Mouse (Mus musculus) frontal cortex, postnatal 25 days (tissue): ENCODE results near the gene Ppm1m.
"Not testable (repeated sequence)": the region's sequence is repeated elsewhere in the genome, so short reads cannot be mapped to it uniquely, and the experiment has no call there.

Experiments
- DNase-seq, 2 experiments: peaks; one replicate each; pipeline ENCODE4 v3.0.0; 2022; ENCODE audit warnings: low spot score in 2 of 2

The Ppm1m gene

DNA sequence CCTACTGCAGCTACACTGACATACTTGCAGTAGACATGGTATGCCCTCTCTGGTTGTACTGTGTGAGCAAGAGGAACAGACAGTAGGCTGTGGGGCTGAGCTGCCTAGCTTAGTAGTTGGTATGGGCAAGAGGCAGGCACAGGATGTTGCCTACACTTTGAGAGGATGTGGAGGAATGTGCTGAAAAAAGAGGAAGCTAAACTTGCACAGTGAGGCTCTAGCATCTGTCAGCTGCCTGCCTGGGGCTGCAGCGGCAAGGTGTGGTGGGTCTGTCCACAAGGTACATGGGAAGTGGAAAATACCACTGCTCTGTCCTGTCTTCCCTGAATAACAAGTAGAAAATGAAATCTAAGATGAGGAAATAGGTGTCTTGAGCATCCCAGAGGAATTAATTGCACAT lies 6.5 kb downstream of the Ppm1m start:
- DNase-seq, result no peak

DNA sequence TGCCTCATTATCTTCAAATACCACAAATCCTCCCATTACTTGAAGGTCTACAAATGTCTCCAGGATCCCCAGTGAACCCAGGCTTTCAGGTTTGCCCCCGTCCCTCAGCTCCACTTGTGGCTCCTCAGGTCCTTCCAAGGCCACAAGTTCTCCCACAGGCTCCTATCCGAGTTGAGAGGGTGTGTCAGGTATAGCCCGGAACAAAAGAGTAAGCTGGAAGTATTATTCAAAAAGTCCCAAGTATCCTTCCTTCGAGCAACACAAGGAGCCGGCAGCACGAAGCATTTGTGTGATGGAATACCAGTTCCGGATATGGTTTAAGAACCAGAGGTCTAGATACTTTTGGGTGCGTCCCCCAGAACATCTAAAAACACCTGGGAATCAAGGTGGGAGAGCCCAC lies 7.5 kb downstream of the Ppm1m start:
- DNase-seq, result no peak

DNA sequence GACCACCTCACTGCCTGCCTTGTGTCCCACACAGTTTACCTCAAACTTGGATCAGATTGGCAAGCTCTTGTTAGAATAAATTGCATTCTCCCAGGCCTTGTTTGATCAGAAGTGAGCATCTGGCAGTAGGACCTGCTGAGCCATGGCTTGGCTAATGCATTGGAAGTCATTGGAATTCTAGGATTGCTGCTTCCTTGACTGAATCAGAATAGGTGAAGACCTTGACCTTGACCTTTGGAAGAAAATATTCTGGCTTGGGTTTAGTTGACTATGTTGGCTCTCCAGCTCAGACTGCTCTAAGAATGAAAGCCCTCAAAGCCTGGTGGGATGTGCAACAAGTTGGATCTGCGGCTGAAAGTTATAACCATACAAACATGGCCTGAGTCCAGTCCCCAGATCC lies 8.2 kb downstream of the Ppm1m start:
- DNase-seq, result no peak

DNA sequence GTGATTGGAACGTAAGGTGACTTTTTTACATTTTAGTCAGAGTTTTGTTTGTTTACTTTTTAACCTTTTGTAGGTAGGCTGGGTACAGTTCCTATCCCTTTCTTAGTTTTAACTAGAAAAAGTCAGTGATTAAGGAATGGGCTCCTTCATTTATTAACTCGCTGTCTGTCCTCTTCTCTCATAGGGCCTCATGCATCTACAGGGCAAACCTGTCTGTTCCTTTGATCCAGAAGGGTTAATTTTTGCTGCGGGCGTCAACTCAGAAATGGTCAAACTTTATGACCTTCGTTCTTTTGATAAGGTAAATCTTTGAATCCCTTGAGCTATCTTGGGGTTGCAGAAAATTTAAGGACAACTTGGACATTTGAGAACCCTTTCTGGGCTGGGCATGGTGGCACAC lies 15.6 kb downstream of the Ppm1m start:
- no peak for DNase-seq

DNA sequence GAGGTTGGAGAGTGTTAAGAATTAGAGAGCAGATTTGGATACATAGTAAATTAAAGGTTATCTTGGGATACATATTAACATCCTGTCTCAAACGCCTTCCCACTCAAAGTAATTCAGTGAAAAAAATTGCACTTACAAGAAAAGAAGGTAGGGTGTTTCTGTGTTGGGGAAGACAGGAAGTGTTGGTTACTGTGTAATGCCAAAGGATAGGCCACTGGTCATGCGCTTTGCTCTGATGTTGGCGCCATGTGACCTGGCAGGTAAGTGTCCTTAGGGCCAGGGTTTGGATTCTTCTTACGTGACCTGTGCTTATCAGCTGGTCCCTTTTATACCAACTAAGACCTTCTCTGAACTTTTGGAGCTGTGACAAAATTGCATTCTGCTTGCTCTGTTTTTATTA lies 17.4 kb downstream of the Ppm1m start:
- no peak for DNase-seq

DNA sequence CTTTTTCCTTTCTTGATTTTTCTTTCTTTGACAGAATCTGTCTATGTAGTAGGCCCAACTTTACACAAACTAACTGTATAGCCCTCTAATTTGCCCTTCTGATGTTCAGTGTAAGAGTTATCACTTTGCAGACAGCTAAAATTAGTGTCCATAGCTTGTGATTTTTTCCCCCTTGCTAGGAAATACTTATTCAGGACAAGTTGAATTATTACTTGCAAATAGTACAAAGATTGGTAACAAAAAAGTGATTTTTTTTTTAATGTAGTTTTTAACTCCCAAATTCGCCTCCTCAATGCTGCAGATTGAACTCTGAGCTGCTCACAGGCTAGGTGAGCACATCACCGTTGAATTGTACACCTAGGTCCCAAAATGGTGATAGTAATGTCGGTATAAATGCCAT lies 19.6 kb downstream of the Ppm1m start:
- DNase-seq, result no peak

DNA sequence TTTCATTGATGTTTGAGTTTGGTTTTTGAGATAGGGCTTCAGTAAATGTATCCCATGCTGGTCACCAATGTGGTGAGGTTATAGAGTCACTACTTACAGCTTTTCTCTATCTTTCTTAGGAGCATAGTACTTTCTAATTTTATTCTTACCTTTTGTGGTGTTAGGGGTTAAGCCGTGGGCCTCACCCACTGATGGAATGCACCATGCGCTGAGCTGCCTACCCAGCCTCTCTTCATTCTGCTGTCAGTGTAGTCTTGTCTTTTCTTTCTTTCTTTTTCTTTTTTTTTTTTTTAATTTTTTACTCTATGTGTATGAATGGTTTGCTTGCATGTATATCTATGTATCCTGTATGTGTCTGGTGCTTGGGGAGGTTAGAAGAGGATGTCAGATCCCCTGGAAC lies 20.1 kb downstream of the Ppm1m start:
- DNase-seq, result no peak

DNA sequence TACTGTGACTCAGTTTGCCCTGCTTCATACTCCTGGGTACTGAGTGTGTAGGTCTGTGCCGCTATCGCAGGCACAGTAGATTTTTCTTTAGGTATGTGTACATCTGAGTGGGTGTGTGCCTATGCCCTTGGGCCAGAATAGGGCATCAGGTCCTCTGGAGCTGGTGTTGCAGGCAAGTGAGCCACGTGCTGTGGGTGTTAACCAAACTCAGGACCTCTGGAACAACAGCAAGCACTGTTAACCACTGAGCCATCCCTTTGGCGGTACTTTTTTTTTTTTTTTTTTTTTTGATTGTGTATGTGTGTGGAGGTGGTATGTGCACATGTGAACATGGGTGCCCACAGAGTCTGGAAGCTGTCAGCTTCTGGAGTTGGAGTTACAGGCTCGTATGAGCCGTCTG lies 21.7 kb downstream of the Ppm1m start:
- no peak for DNase-seq

DNA sequence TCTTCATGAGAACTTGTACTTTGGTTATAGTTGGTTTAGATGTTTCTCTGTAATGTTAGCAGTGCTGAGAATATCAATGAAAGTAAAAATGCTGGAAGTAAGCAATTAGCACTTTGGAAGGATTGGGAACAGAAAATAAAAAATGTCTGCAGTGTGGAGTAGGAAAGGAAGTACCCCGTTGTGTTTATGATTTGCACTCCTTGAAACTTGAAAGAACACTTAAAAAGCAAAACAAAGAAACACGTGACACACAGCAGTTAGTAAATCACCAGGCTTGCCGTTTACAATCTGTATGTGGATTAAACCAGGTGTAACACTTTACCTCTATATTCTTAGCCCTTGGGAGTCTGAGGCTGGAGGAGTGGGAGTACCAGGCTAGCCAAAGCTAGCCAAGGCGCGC lies 22.8 kb downstream of the Ppm1m start:
- DNase-seq, result no peak

DNA sequence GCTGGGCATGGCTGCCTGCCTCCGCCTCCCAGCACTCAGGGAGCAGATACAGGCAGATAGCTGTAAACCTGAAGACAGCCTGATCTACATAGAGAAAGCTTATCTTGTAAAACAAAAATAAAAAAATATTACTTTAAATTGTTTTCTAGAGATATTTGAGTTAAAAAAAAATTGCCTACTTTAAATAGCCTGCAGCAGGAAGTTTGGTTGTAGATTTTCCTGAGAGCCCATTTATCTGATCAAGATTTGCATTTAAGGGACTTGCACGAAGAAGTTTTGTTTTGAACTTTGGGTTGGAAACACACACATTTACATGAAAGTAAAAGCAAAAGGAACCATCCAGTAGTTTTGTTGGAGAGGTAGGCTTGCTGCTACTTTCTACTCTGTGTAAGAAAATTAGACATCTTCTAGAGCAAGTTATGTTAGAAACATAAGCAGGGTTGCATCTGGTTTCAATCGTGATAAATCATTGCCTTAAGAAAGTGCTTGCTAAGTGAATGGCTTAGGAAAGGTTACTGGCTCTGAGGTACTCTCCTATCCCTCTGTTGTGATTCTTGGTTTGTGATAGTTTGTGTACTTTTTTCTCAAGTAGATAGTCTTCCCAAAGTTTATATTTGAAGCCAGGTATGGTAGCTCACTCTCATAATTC lies 23.9 kb downstream of the Ppm1m start:
- DNase-seq, result no peak

DNA sequence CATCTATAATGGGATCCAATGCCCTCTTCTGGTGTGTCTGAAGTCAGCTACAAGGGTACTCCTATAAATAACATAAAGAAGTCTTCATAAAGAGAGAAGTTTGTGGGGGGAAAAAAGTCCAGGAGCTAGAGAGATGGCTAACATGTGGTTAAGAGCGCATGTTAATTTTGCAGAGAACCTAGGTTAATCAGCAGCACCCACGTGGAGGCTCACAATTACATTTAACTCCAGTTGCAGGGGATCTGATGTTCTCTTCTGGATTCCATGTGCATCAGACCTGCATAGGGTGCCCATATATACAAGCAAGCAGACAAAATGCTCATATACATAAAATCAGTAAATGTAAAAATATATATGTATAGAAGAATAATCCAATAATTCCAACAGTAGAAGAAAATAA lies 26.2 kb downstream of the Ppm1m start:
- no peak for DNase-seq

DNA sequence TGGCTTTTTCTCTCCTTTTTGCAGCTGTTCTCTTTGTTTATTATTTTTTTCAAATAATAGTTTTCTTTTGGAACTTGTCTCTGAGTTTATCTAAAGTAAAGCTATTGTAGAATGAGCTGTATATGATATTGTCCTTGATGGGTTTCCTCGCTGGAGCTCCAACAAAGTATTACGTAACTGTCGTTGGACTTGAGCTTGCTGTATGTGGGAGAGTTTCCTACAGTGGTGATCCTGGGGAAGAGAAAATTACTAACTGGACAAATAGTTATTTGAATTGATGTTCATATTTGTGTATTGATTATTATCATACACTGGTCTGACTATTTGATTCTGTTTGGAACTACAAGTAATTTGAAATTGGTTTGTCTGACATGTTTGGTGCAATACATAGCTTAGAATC lies 27.0 kb downstream of the Ppm1m start:
- DNase-seq, result no peak

DNA sequence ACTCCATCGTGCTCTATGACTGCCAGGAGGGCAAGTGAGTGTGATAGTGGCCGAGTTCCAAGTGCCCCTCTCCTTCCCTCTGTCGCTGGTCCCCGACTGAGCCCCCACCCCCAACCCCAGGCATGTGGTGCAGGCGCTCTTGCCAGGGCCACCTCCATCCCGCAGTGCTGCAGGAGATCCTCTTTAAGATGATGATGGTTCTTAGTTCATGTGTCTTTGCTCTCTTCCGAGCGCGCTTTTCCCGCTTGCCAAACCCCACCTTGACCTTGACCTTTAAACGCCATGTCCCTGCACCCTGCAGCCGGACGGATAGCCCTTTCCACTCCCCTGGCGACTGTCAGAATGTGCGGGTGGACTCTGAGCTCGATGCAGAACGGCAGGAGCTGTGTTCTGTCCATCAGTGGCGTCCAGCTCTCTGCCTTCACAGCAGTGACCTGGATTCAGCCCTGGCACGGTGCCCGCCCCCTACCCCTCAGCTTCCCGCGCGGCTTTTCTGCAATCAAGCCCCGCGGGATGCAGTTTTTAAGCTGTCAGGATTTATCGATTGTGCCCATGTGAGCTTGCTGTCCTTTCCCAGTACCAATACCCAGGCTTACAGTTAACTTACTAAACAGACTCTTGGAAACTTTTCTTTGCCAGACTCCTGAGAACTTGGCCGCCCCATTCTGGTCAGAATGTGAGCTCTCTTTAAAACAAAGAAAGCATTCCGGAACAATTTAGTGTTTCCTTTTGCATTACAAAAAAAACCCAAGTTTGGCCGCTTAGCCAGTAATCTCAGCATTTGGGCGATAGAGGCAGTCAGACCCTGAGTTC lies 28.0 kb downstream of the Ppm1m start:
- peak; percentile 37 to 52 for DNase-seq

DNA sequence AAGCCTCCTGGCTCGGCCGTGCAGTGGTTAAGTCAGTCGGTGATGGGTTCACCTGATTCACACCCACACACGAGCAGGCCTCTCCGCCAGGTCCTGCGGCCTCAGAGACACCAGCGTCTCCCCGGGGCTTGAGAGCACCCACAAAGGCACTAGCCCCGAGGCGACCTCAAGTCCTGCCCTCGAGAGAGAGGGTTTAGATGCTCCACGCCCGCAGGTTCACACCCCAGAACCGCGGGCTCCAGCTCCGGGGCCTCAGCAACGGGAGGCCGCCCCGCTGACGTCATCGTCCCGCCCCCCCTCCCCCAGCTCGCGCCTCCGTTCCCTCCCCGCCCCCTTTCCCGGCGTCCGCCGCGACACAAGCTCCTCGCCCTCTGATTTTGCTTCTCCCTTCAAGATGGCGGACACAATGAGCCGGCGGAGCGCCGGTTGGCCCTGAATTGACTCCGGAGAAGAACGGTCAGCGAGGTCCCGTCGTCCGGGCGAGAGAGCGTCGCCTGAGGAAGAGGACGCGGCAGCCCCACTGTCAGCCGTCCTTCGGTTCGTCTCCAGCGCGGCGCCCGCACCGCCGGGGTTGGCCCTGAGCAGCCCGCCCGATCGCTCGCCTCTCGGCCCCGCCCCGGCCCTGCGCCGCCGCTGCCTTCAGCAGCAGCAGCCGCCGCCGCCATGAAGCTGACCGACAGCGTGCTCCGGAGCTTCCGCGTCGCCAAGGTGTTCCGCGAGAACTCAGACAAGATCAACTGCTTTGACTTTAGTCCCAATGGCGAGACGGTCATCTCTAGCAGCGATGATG lies 28.8 kb downstream of the Ppm1m start, which contains the start of gene Wdr82:
Wdr82 (plus strand) TSS at position 373 of the 790 bp plus-strand sequence.
- DNase-seq, result peak; percentile 69 to 81

DNA sequence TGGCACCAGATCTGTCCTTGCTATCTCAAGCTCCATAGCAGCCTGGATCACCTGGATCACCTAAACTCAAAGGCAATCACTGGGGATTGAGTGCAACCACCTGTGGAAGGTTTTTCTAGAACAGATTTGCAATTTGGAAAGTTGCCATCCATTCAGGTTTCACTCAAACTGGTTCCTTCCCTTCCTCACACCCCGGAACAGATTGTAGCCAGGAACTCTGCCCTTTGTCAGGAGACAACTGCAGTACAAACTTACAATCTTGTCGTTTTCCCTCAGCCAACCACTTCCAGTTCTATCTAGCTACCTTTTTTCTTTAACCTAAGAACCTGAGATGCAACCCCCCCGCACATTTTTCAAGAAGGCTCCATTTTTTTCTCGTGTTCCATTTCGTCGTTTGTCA lies 29.6 kb downstream of the Ppm1m start:
- DNase-seq, result no peak

DNA sequence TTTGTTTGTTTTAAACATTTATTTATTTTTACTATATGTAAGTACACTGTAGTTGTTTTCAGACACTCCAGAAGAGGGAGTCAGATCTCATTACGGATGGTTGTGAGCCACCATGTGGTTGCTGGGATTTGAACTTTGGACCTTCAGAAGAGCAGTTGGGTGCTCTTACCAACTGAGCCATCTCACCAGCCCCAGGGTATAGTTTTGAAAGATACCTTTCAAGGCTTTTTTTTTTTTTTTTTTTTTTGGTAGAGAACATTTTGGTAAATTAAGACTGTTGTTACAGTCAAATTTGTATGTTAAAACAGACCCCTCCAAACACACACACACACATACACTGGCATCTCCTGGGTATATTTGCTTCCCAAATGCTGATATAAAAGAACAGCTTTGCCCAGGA lies 30.5 kb downstream of the Ppm1m start:
- DNase-seq, result not testable (repeated sequence)

DNA sequence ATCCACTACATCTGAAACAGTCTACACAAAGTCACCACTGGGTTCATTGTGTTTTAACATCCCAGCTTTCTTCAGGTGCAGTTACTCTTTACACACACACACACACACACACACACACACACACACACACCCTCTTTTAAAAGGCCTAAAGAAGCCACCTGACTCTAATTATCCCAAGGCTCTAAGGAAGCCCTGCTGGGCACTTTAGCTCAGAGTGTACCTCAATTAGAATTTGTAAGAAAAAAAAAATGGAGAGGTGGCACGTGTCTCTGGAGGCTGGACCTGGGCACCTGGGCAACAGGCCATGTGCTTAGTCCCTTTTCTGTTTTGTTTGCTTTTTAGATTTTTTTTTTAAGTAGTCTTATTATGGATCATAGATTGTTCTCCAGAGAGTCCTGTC lies 31.8 kb downstream of the Ppm1m start:
- DNase-seq, result no peak

DNA sequence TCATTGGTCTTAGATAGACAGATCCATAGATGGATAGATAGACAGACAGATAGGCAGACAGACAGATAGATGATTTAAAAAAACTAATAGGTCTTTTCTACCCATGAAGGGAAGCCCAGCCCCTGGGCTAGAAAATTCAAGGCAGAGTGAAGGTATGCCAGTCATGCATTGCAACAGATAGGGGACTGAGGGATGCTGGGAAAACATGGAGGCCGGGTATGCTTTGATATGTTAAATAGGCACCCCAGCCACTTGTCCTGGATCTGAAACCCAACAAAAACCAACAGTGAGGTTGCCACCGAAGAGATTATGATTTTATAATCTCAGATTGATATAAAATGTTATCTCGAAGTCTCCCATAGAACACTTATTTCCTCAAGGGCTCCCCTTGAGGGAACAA lies 32.3 kb downstream of the Ppm1m start:
- DNase-seq, result no peak

DNA sequence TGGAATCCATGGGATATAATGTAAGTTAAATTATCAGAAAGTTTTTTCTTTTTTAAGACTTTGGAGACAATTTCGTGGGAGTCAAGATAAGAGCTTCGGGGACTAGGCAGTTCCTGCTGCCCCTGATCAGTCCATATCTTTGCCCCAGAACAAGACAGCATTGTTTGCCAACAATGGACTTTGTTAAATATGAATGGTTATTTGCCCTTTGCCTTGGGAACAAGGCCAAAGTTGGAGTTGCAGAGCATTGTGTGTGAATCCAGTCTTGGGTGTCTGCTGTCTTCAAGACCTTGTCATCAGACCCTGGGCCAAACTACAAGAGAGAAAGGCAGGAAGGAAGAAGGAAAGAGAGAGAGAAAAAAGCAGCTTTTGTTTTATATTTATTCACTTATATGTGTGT lies 32.8 kb downstream of the Ppm1m start:
- DNase-seq, result no peak

DNA sequence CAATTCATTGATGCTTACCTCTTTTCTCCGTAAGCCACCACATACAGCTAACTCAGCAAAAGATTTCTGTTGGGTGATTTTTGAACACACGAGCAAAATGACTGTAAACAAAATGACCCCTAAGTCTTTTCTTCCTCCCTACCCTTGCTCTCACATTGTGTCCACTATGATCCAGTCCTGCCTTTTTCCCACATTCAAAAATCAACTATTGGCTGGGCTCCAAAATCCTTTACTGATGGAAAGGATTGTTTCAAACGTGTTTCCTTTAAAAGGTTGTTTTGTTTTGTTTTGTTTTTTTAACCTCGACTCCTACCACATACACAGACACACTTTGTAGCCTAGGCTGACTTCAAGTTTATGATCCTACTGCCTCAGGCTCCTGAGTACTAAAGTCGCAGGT lies 39.1 kb downstream of the Ppm1m start:
- no peak for DNase-seq

DNA sequence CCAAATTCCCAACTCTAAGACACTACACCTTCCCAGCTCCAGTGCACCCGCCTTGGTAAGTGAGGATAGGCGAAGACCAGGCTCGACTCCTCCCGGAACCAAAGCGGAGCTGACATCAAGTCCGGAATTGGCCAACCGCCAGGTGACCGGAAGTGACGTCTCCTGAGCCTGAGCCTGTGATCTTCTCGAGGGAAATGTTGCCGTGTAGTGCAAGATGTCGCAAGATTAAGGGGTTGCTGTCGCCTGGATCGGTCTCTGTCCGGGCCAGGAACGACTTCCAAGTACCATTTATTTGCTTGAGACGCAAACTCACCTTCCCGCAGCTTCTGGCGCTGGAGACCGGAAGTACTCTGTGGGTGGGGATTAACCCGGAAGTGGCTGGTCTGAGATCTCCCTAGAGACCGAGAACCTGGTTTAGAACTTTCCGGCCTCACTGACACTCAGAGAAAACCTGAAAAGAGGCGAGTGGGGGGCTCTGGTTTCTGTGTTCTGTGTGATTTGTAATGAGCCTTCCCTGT lies 39.7 kb downstream of the Ppm1m start:
- DNase-seq, result peak; percentile 93 to 97

DNA sequence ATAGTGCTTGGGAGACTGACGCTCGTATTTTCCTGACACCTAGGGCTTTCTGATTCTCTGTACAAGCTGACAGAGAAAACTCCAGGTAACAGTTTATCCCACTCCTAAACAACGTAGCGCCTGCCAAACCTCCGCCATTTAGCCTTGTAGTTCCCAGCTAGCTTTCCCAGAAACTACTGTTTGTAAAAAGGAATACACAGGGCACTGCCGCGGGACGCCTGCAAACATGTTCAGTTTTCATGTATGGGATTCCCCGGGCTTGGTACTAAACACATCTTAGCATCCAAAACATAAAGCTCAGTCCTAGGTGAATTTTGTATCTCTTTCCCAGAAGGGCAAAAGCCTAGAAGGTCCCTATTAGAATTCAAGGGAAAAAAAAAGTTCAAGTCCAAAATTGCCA lies 40.3 kb downstream of the Ppm1m start:
- no peak for DNase-seq
